Mouse (Mus musculus): Measurements from ENCODE around the gene Wt1.

- TF ChIP-seq CTCF (conservative IDR thresholded peaks at IDR 0.05; ENCODE audit: insufficient read depth, insufficient read length, low read depth, low read length) (no peak), POLR2A (IDR thresholded peaks at IDR 0.05; ENCODE audit: low read depth, low read length) (no peak)
Observed at GRCm38 (mm10) chr2:105162763-105163162, 36.4 kb downstream of the Wt1 start.

All from kidney, adult 2 months (tissue).